Mouse (Mus musculus): Measurements from ENCODE around the gene F12.

GRCm38 (mm10) chr13:55400039-55400346, 26.6 kb downstream of the F12 start:
- TF ChIP-seq GATA1 (IDR thresholded peaks at IDR 0.05; ENCODE audit: low read length) (no peak), TAL1 (IDR thresholded peaks at IDR 0.05; ENCODE audit: low read length) (no peak)
